In the genomic region with DNA sequence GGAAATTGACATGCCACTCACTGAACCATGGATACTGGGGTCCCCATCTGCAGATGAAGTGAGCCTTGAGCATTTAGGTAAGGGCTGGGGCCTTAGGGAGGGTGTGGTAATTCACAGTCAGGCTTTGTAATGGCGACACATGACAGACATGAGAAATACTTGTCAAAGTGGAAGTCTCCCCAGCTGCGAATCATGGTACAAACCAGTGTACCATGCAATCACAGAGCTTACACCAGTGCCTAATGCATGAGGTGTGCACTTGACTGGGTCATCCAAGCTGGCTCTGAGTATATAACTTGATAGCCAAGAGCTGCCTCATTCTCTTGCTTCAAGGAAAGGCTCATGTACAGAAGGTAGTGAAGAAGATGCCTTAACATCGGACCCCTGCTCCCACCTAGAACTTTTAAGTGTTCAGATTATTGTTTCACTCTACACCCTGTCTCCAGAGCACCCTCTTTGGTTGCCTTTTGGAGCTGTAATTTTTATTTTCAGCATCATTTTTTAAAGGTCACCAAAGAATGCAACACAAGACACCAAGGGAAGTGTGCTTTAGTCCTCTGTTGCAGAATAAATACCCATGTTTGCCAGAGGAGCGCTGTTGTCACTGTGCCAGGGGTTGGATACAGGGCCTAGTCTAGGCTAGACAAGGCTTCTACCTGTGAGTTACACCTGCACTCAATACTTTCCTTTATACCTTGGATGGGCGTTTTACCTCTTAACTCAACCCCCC, we compare ENCODE assay signal across 24 mouse cellular contexts. TPM values are rescaled to one million over a fixed set of nuclear protein-coding genes. Genes with fewer than 3 reads are reported as not detected.
DNase-seq lines count a peak whose midpoint lies in the region; ATAC-seq and TF ChIP-seq lines count a peak whose summit lies in the region.
"Had no signal": no experiment of that assay in that cellular context is flagged by ENCODE, and none has a peak within 500 bp of the region (broad histone marks: within the 10 kb centered on the region; RNA-seq: fewer than 3 reads in every experiment).

No protein-coding gene starts in this region.

- H3K4me1 ChIP-seq in hindbrain, postnatal 0 days (ENCODE audit: insufficient read depth, low read length), result no peaks in the 10 kb centered on the region
- 0 out of 2 replicates have a peak, but pooled peaks cover 2% of the 10 kb centered on the region for H3K4me1 ChIP-seq in hindbrain, embryonic 11.5 days (replicated peaks; ENCODE audit: control insufficient read depth, insufficient read depth, low read length)
- H3K4me1 ChIP-seq in liver, postnatal 0 days (ENCODE audit: insufficient read depth), result no peaks in the 10 kb centered on the region; the same call in 1 of the 2 replicates
- no peaks in the 10 kb centered on the region for H3K4me1 ChIP-seq in liver, embryonic 12.5 days
- H3K4me1 ChIP-seq: intestine, embryonic 15.5 days; limb, embryonic 15.5 days had no signal

- 87% methylated on average over 5 of the region's 5 CpGs for WGBS in hindbrain, postnatal 0 days
- WGBS in hindbrain, embryonic 11.5 days, result 79% methylated on average over 5 of the region's 5 CpGs
- 65% methylated on average over 5 of the region's 5 CpGs for WGBS in liver, postnatal 0 days (ENCODE audit: insufficient replicate concordance)
- 64% methylated on average over 5 of the region's 5 CpGs for WGBS in liver, embryonic 12.5 days (ENCODE audit: insufficient replicate concordance)

- H3K27me3 ChIP-seq in hindbrain, postnatal 0 days (ENCODE audit: insufficient read depth, low read length), result no peaks in the 10 kb centered on the region
- no peaks in the 10 kb centered on the region for H3K27me3 ChIP-seq in hindbrain, embryonic 11.5 days (ENCODE audit: control insufficient read depth, insufficient read depth, low read length)
- H3K27me3 ChIP-seq in liver, postnatal 0 days (ENCODE audit: insufficient read depth, low read length), result no peaks in the 10 kb centered on the region
- H3K27me3 ChIP-seq in liver, embryonic 12.5 days (replicated peaks), result no peaks in the 10 kb centered on the region
- H3K27me3 ChIP-seq: CH12.LX; embryonic facial prominence, embryonic 13.5 days; heart, embryonic 12.5 days; intestine, embryonic 15.5 days; limb, embryonic 15.5 days had no signal

- no peak overlapping the region for H3K9ac ChIP-seq in hindbrain, postnatal 0 days (replicated peaks; ENCODE audit: low read length)
- no peak overlapping the region for H3K9ac ChIP-seq in hindbrain, embryonic 11.5 days (ENCODE audit: low read depth, low read length)
- H3K9ac ChIP-seq in liver, postnatal 0 days (replicated peaks), result no peak overlapping the region
- no peak overlapping the region for H3K9ac ChIP-seq in liver, embryonic 12.5 days
- H3K9ac ChIP-seq: embryonic facial prominence, embryonic 13.5 days; heart, embryonic 12.5 days; hindbrain, embryonic 14.5 days; intestine, embryonic 15.5 days; limb, embryonic 15.5 days had no signal

- intact Hi-C loops in heart, postnatal 36 days (cut with DNase I), result no loop called here

- DNase-seq in heart, adult 11 months, result peak; percentile 60
- DNase-seq in heart, postnatal 36 days, result no peak
- DNase-seq in hindbrain, postnatal 0 days (ENCODE audit: low spot score), result peak; percentile 19
- DNase-seq in hindbrain, embryonic 11.5 days (ENCODE audit: low spot score), result no peak
- DNase-seq in liver, postnatal 0 days, result no peak
- DNase-seq in brain, embryonic 14.5 days (ENCODE audit: low read depth), result no peak
- DNase-seq in spleen, adult 18-20 months, result no peak
- DNase-seq: adrenal gland, postnatal 36 days; cerebellum, adult 2 months; gastrocnemius, postnatal 14 days; kidney, postnatal 14 days; lung, postnatal 10 days; retina, postnatal 1 day; right cerebral cortex, postnatal 4 days; thymus, postnatal 14 days had no signal

- H3K9me3 ChIP-seq in hindbrain, postnatal 0 days (ENCODE audit: low read length), result no peaks in the 10 kb centered on the region
- H3K9me3 ChIP-seq in hindbrain, embryonic 11.5 days (ENCODE audit: control insufficient read depth, low read length), result no peaks in the 10 kb centered on the region
- no peaks in the 10 kb centered on the region for H3K9me3 ChIP-seq in liver, postnatal 0 days (ENCODE audit: low read length)
- H3K9me3 ChIP-seq in liver, embryonic 12.5 days (replicated peaks), result no peaks in the 10 kb centered on the region
- H3K9me3 ChIP-seq: embryonic facial prominence, embryonic 13.5 days; heart, embryonic 12.5 days; intestine, embryonic 15.5 days; limb, embryonic 15.5 days; megakaryocyte, embryonic 14.5 days had no signal

- TF ChIP-seq CTCF in hindbrain, postnatal 0 days (IDR thresholded peaks at IDR 0.05; ENCODE audit: low read depth), result peak; percentile 41
- peak; percentile 27 for TF ChIP-seq CTCF in liver, postnatal 0 days (IDR thresholded peaks at IDR 0.05; ENCODE audit: low read depth)
- peak; percentile 30; the same call in 1 of the 2 replicates for TF ChIP-seq CTCF in brain, embryonic 14.5 days (IDR thresholded peaks at IDR 0.05; ENCODE audit: borderline replicate concordance, extremely low read depth, insufficient read depth, insufficient read length)

- no peak overlapping the region for H3K4me2 ChIP-seq in hindbrain, postnatal 0 days (ENCODE audit: low read depth, low read length)
- no peak overlapping the region for H3K4me2 ChIP-seq in hindbrain, embryonic 11.5 days (replicated peaks; ENCODE audit: low read depth, low read length)
- H3K4me2 ChIP-seq in liver, postnatal 0 days (ENCODE audit: low read depth, low read length), result no peak overlapping the region
- no peak overlapping the region for H3K4me2 ChIP-seq in liver, embryonic 12.5 days
- H3K4me2 ChIP-seq: embryonic facial prominence, embryonic 13.5 days; heart, embryonic 12.5 days; hindbrain, embryonic 14.5 days; intestine, embryonic 15.5 days; limb, embryonic 15.5 days had no signal

- no peak for ATAC-seq in hindbrain, postnatal 0 days
- no peak for ATAC-seq in hindbrain, embryonic 11.5 days (ENCODE audit: low FRiP score)
- ATAC-seq in liver, postnatal 0 days, result no peak
- no peak for ATAC-seq in liver, embryonic 12.5 days
- ATAC-seq: forebrain, embryonic 14.5 days; intestine, embryonic 15.5 days had no signal

- TF ChIP-seq EP300 in liver, postnatal 0 days (IDR thresholded peaks at IDR 0.05; ENCODE audit: low read depth), result no peak

- no peak for TF ChIP-seq POLR2A in brain, embryonic 14.5 days (IDR thresholded peaks at IDR 0.05; ENCODE audit: borderline replicate concordance, extremely low read depth, insufficient read depth, insufficient read length, poor library complexity, severe bottlenecking)

- no peaks in the 10 kb centered on the region for H3K36me3 ChIP-seq in hindbrain, postnatal 0 days (ENCODE audit: insufficient read depth, low read length)
- no peaks in the 10 kb centered on the region for H3K36me3 ChIP-seq in hindbrain, embryonic 11.5 days (ENCODE audit: control insufficient read depth, insufficient read depth, low read length)
- H3K36me3 ChIP-seq in liver, postnatal 0 days (replicated peaks; ENCODE audit: insufficient read depth, low read length), result no peaks in the 10 kb centered on the region
- no peaks in the 10 kb centered on the region for H3K36me3 ChIP-seq in liver, embryonic 12.5 days
- H3K36me3 ChIP-seq: embryonic facial prominence, embryonic 13.5 days; heart, embryonic 12.5 days; intestine, embryonic 15.5 days; limb, embryonic 15.5 days had no signal

- H3K27ac ChIP-seq in hindbrain, postnatal 0 days, result no peak overlapping the region
- no peak overlapping the region for H3K27ac ChIP-seq in hindbrain, embryonic 11.5 days (ENCODE audit: low read depth, low read length)
- H3K27ac ChIP-seq in liver, postnatal 0 days (ENCODE audit: low read depth), result no peak overlapping the region
- H3K27ac ChIP-seq in liver, embryonic 12.5 days, result no peak overlapping the region
- H3K27ac ChIP-seq: embryonic facial prominence, embryonic 13.5 days; hindbrain, embryonic 14.5 days; intestine, embryonic 15.5 days; limb, embryonic 15.5 days had no signal

- H3K4me3 ChIP-seq in hindbrain, postnatal 0 days (ENCODE audit: low read length), result no peak overlapping the region
- H3K4me3 ChIP-seq in hindbrain, embryonic 11.5 days (ENCODE audit: low read depth, low read length), result no peak overlapping the region
- no peak overlapping the region for H3K4me3 ChIP-seq in liver, postnatal 0 days (ENCODE audit: low read depth, low read length)
- no peak overlapping the region for H3K4me3 ChIP-seq in liver, embryonic 12.5 days
- H3K4me3 ChIP-seq: embryonic facial prominence, embryonic 13.5 days; heart, embryonic 12.5 days; intestine, embryonic 15.5 days; limb, embryonic 15.5 days; megakaryocyte, embryonic 14.5 days had no signal

RNA-seq across cellular contexts. Expression of gene Kif26b, which starts 43.6 kb away (rescaled TPM):
- total RNA-seq in heart, postnatal 36 days (2021), result 1 to 10 TPM; 3.9 to 4.2 TPM
- total RNA-seq in hindbrain, postnatal 0 days (2014; rRNA removed), result 59.7 and 60.5 TPM in 2 replicates
- 5.2 and 5.8 TPM in 2 replicates for polyA plus RNA-seq in hindbrain, postnatal 0 days (2015; fragmentation: Nextera tagmentation; extraction: Ambion mirVana)
- polyA plus RNA-seq in hindbrain, embryonic 11.5 days (2014; fragmentation: Nextera tagmentation; extraction: Ambion mirVana), result 5.7 and 6.5 TPM in 2 replicates
- 0.02 TPM in 1 of 2 replicates, not detected in the other for polyA plus RNA-seq in liver, postnatal 0 days (2015; fragmentation: Nextera tagmentation; extraction: Ambion mirVana)
- 0.67 and 0.98 TPM in 2 replicates for polyA plus RNA-seq in liver, embryonic 12.5 days (2016; fragmentation: Nextera tagmentation; extraction: Ambion mirVana)
- 5.6 and 17.0 TPM in 2 replicates for polyA plus RNA-seq in brain, embryonic 14.5 days (2012; rRNA removed)
- total RNA-seq: CH12.LX had no signal

Comparison
In these comparisons a context has a peak if more than half of its experiments do, and no peak if none do; other contexts are left out.
1. DNase-seq: peak in heart, adult 11 months (single experiment) and hindbrain, postnatal 0 days (single experiment); none in heart, postnatal 36 days (0 of 2), hindbrain, embryonic 11.5 days (single experiment), liver, postnatal 0 days (single experiment), brain, embryonic 14.5 days (single experiment) and spleen, adult 18-20 months (0 of 2).
2. Peak in every context shown above with its lines, with median percentiles within 50 percentile points of each other: CTCF ChIP-seq.